Mouse (Mus musculus) lung, postnatal 0 days (tissue): ENCODE results near the gene Rasa2.

Source experiments
- CTCF ChIP-seq: IDR thresholded peaks from 2 replicates; pipeline ENCODE4 v1.5.1; 2016; ENCODE audit warnings: antibody characterized with exemption, mild to moderate bottlenecking
- EP300 ChIP-seq: IDR thresholded peaks from 2 replicates; pipeline ENCODE4 v1.6.1; 2016; ENCODE audit warnings: antibody characterized with exemption, mild to moderate bottlenecking, control low read depth

DNA sequence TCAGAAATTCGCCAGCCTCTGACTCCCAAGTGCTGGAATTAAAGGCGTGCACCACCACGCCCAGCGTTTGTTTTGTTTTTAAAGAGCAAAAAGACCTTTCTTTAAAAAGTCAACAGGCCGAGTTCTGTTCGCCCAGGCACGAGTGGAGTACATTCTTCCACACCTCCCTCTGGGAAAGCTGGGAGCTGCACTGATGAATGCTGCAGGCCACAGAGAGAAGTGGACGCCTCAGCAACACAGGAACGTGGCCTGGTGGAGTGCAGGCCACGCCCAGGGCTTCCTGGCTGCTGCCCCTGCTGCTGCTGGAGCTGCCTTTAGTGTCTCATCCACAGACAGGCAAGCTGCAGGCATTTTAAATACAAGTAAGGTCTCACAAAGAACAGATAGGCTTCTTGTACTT is 92.5 kb downstream of the Rasa2 start:
- TF ChIP-seq CTCF (no peak), EP300 (no peak)
